Mouse (Mus musculus) liver, postnatal 0 days (tissue): ENCODE results near the gene Foxe3. TPM values are rescaled to one million over a fixed set of nuclear protein-coding genes. Genes with fewer than 3 reads are reported as not detected.

Experiments used
- ATAC-seq: fragments of 200-750 bp; cut with Nextera tagmentation; 2 replicates; pipeline ENCODE4 v1.8.0; 2017; ENCODE audit warnings: mild to moderate bottlenecking, moderate library complexity
- DNase-seq: peaks from one replicate; pipeline ENCODE4 v3.0.0-alpha.2; 2016
- H3K27ac ChIP-seq: fragments of 300-500 bp; sonication (generic); 2 replicates; pipeline ENCODE4 v1.5.1; 2014; ENCODE audit warnings: antibody characterized with exemption, moderate library complexity, mild to moderate bottlenecking, low read depth
- H3K27me3 ChIP-seq: fragments of 300-500 bp; sonication (generic); 2 replicates; pipeline ENCODE4 v1.6.1; 2014; ENCODE audit warnings: low read length, control low read depth, mixed read lengths; ENCODE audit not compliant: insufficient read depth
- H3K36me3 ChIP-seq: fragments of 300-500 bp; sonication (generic); replicated peaks from 2 replicates; pipeline ENCODE4 v1.6.1; 2014; ENCODE audit warnings: mild to moderate bottlenecking, control low read depth, low read length, moderate library complexity, mixed read lengths; ENCODE audit not compliant: insufficient read depth
- H3K4me1 ChIP-seq: fragments of 300-500 bp; sonication (generic); 2 replicates; pipeline ENCODE4 v1.6.1; 2014; ENCODE audit warnings: antibody characterized with exemption, mild to moderate bottlenecking, control low read depth; ENCODE audit not compliant: insufficient read depth
- H3K4me2 ChIP-seq: fragments of 300-500 bp; sonication (generic); 2 replicates; pipeline ENCODE4 v1.6.1; 2014; ENCODE audit warnings: low read depth, mild to moderate bottlenecking, low read length, moderate library complexity, mixed read lengths
- H3K4me3 ChIP-seq: fragments of 300-500 bp; sonication (generic); 2 replicates; pipeline ENCODE4 v1.5.1; 2014; ENCODE audit warnings: low read depth, low read length
- H3K9ac ChIP-seq: fragments of 300-500 bp; sonication (generic); replicated peaks from 2 replicates; pipeline ENCODE4 v1.6.1; 2014; ENCODE audit warnings: mild to moderate bottlenecking, moderate library complexity
- H3K9me3 ChIP-seq: fragments of 300-500 bp; sonication (generic); 2 replicates; pipeline ENCODE4 v1.6.1; 2016; ENCODE audit warnings: mild to moderate bottlenecking, control low read depth, low read length, mixed read lengths
- CTCF ChIP-seq: sonication (generic); IDR thresholded peaks from 2 replicates; pipeline ENCODE4 v1.5.1; 2016; ENCODE audit warnings: antibody characterized with exemption, low read depth
- EP300 ChIP-seq: IDR thresholded peaks from 2 replicates; pipeline ENCODE4 v1.6.1; 2016; ENCODE audit warnings: antibody characterized with exemption, low read depth, mild to moderate bottlenecking
- WGBS: fragments of 180-500 bp; shearing (Covaris S2); extraction: QIAGEN DNeasy Blood & Tissue Kit; methylation state at CpG from one replicate; pipeline ENCODE4 v1.1.7; 2014; ENCODE audit not compliant: insufficient replicate concordance; 5-methylcytosine and 5-hydroxymethylcytosine counted together
- polyA plus RNA-seq: library from polyadenylated mRNA; unstranded; fragments of >200 nt; fragmentation: Nextera tagmentation; extraction: Ambion mirVana; gene quantifications from 2 replicates; pipeline ENCODE4 v1.2.1, GENCODE M21; 2015

The Foxe3 gene
- polyA plus RNA-seq, 1 experiment from 2014 or later: not detected

GRCm38 (mm10) chr4:114907056-114907917, 18.5 kb downstream of the Foxe3 start:
- peaks cover 98% of the 10 kb centered on the region for H3K27me3 ChIP-seq
- no peak for TF ChIP-seq CTCF

GRCm38 (mm10) chr4:114905969-114906680, 19.7 kb downstream of the Foxe3 start:
- 17% methylated on average over 10 of the region's 10 CpGs for WGBS
- peaks cover 14% of the 10 kb centered on the region for H3K4me1 ChIP-seq
- ATAC-seq (no peak), DNase-seq (no peak)
- no peak overlapping the region for H3K4me3 ChIP-seq
- H3K27ac ChIP-seq: no peak overlapping the region
- peaks cover 99% of the 10 kb centered on the region for H3K27me3 ChIP-seq
- no peaks in the 10 kb centered on the region for H3K36me3 ChIP-seq
- H3K9me3 ChIP-seq: no peaks in the 10 kb centered on the region
- no peak overlapping the region for H3K9ac ChIP-seq
- H3K4me2 ChIP-seq: no peak overlapping the region
- TF ChIP-seq CTCF (no peak), EP300 (no peak)

More at GRCm38 (mm10) chr4:114907056-114907917, 18.5 kb downstream of the Foxe3 start:
- H3K9ac ChIP-seq: no peak overlapping the region
- no peaks in the 10 kb centered on the region for H3K36me3 ChIP-seq
- 4% methylated on average over 67 of the region's 74 CpGs for WGBS
- H3K4me2 ChIP-seq: peak overlapping the region; percentile 81
- H3K4me3 ChIP-seq: peak overlapping the region; percentile 55
- DNase-seq (no peak), ATAC-seq (no peak)
- no peaks in the 10 kb centered on the region for H3K9me3 ChIP-seq
- no peak overlapping the region for H3K27ac ChIP-seq
- H3K4me1 ChIP-seq: peaks cover 12% of the 10 kb centered on the region

DNA sequence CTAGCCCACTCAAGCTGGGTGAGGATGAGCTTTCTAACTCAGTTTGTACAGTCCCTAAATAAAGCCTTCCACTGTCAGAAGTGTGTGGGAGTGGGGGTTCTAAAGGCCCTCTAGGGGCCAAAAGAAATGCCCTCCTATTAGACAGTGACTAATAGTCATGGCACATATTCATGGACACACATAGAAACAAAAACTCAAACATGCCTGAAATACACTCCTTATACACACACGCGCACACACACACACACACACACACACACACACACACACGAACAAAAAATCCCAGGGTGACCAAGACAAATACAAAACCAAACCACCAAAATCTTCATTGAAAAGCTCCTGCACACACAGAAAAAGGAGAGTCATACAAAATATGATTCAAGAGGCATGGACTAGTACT, 20.3 kb downstream of the Foxe3 start:
- Histone ChIP-seq H3K4me2 (no peak overlapping the region), H3K27ac (no peak overlapping the region), H3K36me3 (no peaks in the 10 kb centered on the region), H3K9ac (no peak overlapping the region), H3K4me3 (no peak overlapping the region), H3K9me3 (no peaks in the 10 kb centered on the region), H3K4me1 (peaks cover 14% of the 10 kb centered on the region), H3K27me3 (peaks cover 99% of the 10 kb centered on the region)
- DNase-seq: no peak
- ATAC-seq: no peak
- 53% methylated on average over 3 of the region's 3 CpGs for WGBS
- TF ChIP-seq EP300 (no peak), CTCF (no peak)

GRCm38 (mm10) chr4:114903422-114903782, 22.4 kb downstream of the Foxe3 start:
- TF ChIP-seq EP300: no peak
- no peak for TF ChIP-seq CTCF
- no peak for ATAC-seq
- WGBS: 3% methylated on average over 11 of the region's 11 CpGs
- Histone ChIP-seq H3K4me2 (no peak overlapping the region), H3K9ac (no peak overlapping the region), H3K4me1 (peaks cover 7% of the 10 kb centered on the region; the same call in 1 of the 2 replicates), H3K27me3 (peaks cover 99% of the 10 kb centered on the region), H3K4me3 (no peak overlapping the region), H3K9me3 (no peaks in the 10 kb centered on the region), H3K36me3 (no peaks in the 10 kb centered on the region), H3K27ac (no peak overlapping the region)
- no peak for DNase-seq

DNA sequence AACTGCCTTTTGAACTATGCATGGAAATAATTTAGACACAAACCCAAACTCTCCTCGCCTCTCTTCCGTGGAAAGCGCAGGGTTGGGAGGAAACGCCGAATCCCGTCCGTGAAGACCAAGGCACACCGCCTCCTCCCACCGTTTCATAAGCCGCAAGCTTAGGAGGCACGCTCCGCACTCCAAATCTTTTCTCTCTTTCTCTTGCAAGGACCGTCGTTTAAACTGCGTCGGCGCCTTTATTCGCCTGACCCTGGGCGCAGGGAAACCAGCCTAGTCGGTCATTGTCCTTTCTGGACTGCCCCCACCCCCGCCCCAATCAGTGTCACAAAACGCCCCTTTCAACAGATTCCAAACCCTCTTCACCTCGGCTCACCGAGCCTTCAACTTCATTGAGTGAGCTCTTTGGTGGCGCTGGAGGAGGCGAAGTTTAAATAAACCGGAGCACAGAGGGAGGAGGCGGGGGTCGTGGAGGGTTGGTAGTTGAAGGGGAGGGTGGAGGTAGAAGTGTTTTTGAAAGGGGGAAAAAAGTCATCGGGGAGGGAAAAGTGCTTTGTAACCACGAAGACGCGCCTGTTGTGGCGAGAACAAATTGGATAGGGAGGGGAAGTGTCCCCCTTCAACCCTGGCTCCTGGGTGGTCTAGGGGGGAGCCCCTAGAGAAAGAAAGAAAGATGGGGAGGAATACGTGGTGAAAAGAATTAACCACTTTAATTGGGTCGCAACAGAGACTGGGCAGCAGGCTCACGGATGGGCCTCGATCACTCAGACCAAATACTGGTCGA, 23.0 kb downstream of the Foxe3 start:
- no peak overlapping the region for H3K4me3 ChIP-seq
- DNase-seq (no peak), ATAC-seq (no peak)
- no peak overlapping the region for H3K9ac ChIP-seq
- no peaks in the 10 kb centered on the region for H3K36me3 ChIP-seq
- no peak overlapping the region for H3K27ac ChIP-seq
- H3K4me2 ChIP-seq: no peak overlapping the region
- H3K9me3 ChIP-seq: no peaks in the 10 kb centered on the region
- H3K27me3 ChIP-seq: peaks cover 99% of the 10 kb centered on the region
- 2% methylated on average over 39 of the region's 39 CpGs for WGBS
- peaks cover 3% of the 10 kb centered on the region; the same call in 1 of the 2 replicates for H3K4me1 ChIP-seq
- TF ChIP-seq CTCF (no peak), EP300 (no peak)
